Mouse (Mus musculus) G1E (cell line): Measurements from ENCODE around the gene Olfr716. TPM values are rescaled to one million over a fixed set of nuclear protein-coding genes. Genes with fewer than 3 reads are reported as not detected.
"Not testable (repeated sequence)": the region's sequence is repeated elsewhere in the genome, so short reads cannot be mapped to it uniquely, and the experiment has no call there.

Experiments
- ATAC-seq: 2 replicates; pipeline ENCODE4 v1.8.0; 2016; ENCODE audit warnings: mild to moderate bottlenecking; ENCODE audit not compliant: insufficient number of reproducible peaks, poor library complexity, low FRiP score, severe bottlenecking; ENCODE audit errors: extremely low read depth
- DNase-seq: peaks from one replicate; pipeline ENCODE4 v3.0.0; 2012; ENCODE audit warnings: low spot score
- H3K27me3 ChIP-seq: 2 replicates; pipeline ENCODE4 v1.6.1; 2012; ENCODE audit warnings: mild to moderate bottlenecking, low read length, inconsistent platforms; ENCODE audit not compliant: insufficient read depth
- H3K36me3 ChIP-seq: replicated peaks from 2 replicates; pipeline ENCODE3; 2012; ENCODE audit warnings: mild to moderate bottlenecking, inconsistent platforms
- H3K4me1 ChIP-seq: 2 replicates; pipeline ENCODE4 v1.6.1; 2012; ENCODE audit warnings: low read depth, low read length, inconsistent platforms, mixed read lengths; ENCODE audit not compliant: insufficient read depth
- H3K4me3 ChIP-seq: 2 replicates; pipeline ENCODE4 v1.5.1; 2012; ENCODE audit warnings: low read depth, mild to moderate bottlenecking, inconsistent platforms, low read length, moderate library complexity, mixed read lengths
- H3K9me3 ChIP-seq: replicated peaks from 2 replicates; pipeline ENCODE4 v1.6.1; 2012; ENCODE audit warnings: inconsistent platforms
- CTCF ChIP-seq: IDR thresholded peaks from 2 replicates; pipeline ENCODE4 v1.5.1; 2012; ENCODE audit warnings: low read depth, low read length, inconsistent platforms, mixed read lengths
- GATA1 ChIP-seq: IDR thresholded peaks from 2 replicates; pipeline ENCODE4 v1.6.1; 2012; ENCODE audit warnings: borderline replicate concordance, low read length, inconsistent platforms, mixed read lengths
- GATA2 ChIP-seq: IDR thresholded peaks from 2 replicates; pipeline ENCODE4 v1.6.1; 2012; ENCODE audit warnings: low read depth, low read length, inconsistent platforms, borderline replicate concordance
- POLR2AphosphoS5 ChIP-seq: IDR thresholded peaks from 2 replicates; pipeline ENCODE4 v1.6.1; 2012; ENCODE audit warnings: low read depth, low read length, inconsistent platforms; ENCODE audit not compliant: insufficient replicate concordance
- TAL1 ChIP-seq: conservative IDR thresholded peaks from 2 replicates; pipeline ENCODE4 v1.6.1; 2012; ENCODE audit warnings: low read depth, low read length, inconsistent platforms, mixed read lengths
- polyA plus RNA-seq: library from polyadenylated mRNA; stranded (reverse); fragments of >175 nt; gene quantifications from 2 replicates; pipeline ENCODE4 v1.2.3, GENCODE M21; 2012
- total RNA-seq, 2 experiments: library from RNA; stranded (forward) in 1 of 2; stranded (reverse) in 1 of 2; fragments of 200-1000 nt in 1 of 2; fragments of >200 nt in 1 of 2; fragmentation: Nextera tagmentation in 1 of 2; gene quantifications; 2 replicates each; pipeline ENCODE4 v1.2.3; 2014 to 2017

Olfr716 gene
- not detected in 2 replicates for total RNA-seq (2014; fragmentation: Nextera tagmentation)
- 0.05 TPM in 1 of 2 replicates, not detected in the other for total RNA-seq (2017)
- not detected in 2 replicates for polyA plus RNA-seq

DNA sequence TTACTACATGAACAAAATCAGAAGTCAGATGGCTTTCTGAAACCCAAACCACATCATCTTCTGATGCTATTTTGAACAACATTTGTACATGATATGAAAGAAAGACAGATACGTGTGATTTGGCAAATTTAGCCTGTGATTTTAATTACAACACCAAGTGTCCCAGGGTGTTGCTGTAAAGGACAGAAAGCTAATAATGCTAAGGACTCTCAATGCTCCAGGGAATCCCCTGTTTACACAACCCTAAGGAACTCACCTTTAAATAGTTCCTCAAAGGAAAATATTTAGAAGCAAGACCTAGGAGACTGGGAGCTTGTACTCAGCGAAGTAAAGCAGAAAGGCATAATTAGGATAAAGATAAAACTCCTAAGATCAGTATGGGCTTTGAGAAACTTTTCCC, at the start of gene Olfr716:
Gene Olfr716 (plus strand): TSS at position 301 of the 400 bp plus-strand sequence.
- not testable (repeated sequence) for DNase-seq, H3K9me3 ChIP-seq, H3K4me3 ChIP-seq, H3K36me3 ChIP-seq, H3K27me3 ChIP-seq, H3K4me1 ChIP-seq, ATAC-seq

DNA sequence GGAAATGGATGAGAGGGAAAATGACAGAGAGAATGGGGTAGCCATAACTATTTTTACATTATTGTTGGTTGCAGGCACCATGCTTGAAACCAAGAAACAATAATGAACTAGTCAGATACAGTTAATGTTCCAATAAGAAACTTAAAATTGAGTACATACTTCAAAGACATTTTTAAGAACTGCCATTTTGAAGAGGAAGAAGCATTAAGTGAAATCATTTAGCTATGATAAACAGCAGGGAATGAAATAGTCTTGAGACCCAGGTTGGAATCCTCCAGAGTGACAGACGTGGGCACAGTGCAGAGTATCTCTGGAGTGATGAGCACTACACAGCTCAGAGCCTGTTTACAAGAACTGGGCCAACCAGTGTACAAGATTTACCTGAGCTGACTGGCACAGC, 45.2 kb upstream of the Olfr716 start, which contains the start of gene Olfr17:
Gene Olfr17 (plus strand): TSS at position 301 of the 400 bp plus-strand sequence.
- no peaks in the 10 kb centered on the region for H3K27me3 ChIP-seq
- no peaks in the 10 kb centered on the region for H3K36me3 ChIP-seq
- H3K4me3 ChIP-seq = no peak within 1 kb of the TSS
- DNase-seq = no peak
- H3K4me1 ChIP-seq = no peaks in the 10 kb centered on the region
- ATAC-seq = no peak
- no peaks in the 10 kb centered on the region for H3K9me3 ChIP-seq
- TF ChIP-seq CTCF = no peak
- no peak for TF ChIP-seq TAL1
- no peak for TF ChIP-seq POLR2AphosphoS5
- no peak for TF ChIP-seq GATA2
- TF ChIP-seq GATA1 = no peak

DNA sequence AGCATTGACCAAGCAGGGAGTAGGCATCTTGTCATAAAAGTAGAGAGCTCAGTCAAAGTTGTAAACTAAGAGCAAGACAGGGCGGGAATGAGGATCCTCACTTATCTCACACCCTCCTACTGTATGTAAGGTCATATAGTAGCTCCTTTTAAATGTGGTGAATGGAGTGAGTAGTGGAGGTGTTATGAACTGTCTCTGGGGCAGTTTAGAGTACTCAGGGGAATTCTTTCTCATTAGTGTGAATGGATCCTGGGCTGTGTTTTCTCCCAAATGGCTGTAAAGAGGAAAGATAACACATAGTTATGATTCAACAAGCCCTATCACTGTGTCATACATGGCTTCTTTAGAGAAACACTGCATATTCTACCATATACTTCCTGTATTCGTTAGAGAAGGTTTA, 27.9 kb upstream of the Olfr716 start, which contains the start of gene Olfr715b:
Gene Olfr715b (minus strand): TSS at position 101 of the 400 bp plus-strand sequence.
- not testable (repeated sequence) for ATAC-seq, H3K27me3 ChIP-seq, H3K9me3 ChIP-seq, H3K4me3 ChIP-seq, H3K4me1 ChIP-seq, H3K36me3 ChIP-seq, DNase-seq

DNA sequence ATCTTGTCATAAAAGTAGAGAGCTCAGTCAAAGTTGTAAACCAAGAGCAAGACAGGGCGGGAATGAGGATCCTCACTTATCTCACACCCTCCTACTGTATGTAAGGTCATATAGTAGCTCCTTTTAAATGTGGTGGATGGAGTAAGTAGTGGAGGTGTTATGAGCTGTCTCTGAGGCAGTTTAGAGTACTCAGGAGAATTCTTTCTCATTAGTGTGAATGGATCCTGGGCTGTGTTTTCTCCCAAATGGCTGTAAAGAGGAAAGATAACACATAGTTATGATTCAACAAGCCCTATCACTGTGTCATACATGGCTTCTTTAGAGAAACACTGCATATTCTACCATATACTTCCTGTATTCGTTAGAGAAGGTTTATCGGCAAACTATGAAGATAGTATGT, 7.1 kb upstream of the Olfr716 start, which contains the start of gene Olfr715:
Gene Olfr715 (minus strand): TSS at position 101 of the 400 bp plus-strand sequence.
- not testable (repeated sequence) for H3K9me3 ChIP-seq, H3K36me3 ChIP-seq, DNase-seq, H3K4me3 ChIP-seq, H3K4me1 ChIP-seq, ATAC-seq, H3K27me3 ChIP-seq

DNA sequence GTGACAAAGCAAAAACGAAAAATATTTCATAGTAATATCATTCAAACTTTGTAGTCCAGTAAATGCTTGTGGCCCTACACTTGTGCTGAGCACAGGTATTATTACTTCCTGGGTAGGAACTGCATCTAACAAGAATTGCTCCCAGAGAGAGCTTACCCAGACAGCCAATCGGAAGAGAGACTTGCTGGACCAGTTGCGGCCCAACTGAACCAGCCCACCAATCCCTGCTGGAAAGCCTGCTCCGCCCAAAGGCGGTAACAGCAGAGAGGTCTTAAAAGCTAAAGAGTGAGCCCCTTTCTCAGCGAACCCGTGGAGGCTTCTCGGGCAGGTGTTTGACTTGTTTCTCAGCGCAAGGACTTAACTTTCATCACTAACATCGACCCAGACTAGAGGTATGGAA, 28.6 kb downstream of the Olfr716 start, which contains the start of gene Nlrp14:
Gene Nlrp14 (plus strand): TSS at position 301 of the 400 bp plus-strand sequence.
- Histone ChIP-seq H3K27me3 (no peaks in the 10 kb centered on the region), H3K36me3 (no peaks in the 10 kb centered on the region), H3K9me3 (no peaks in the 10 kb centered on the region), H3K4me1 (no peaks in the 10 kb centered on the region), H3K4me3 (no peak within 1 kb of the TSS)
- DNase-seq (no peak), ATAC-seq (no peak)
- TF ChIP-seq CTCF (no peak), TAL1 (no peak), POLR2AphosphoS5 (no peak), GATA2 (no peak), GATA1 (no peak)

DNA sequence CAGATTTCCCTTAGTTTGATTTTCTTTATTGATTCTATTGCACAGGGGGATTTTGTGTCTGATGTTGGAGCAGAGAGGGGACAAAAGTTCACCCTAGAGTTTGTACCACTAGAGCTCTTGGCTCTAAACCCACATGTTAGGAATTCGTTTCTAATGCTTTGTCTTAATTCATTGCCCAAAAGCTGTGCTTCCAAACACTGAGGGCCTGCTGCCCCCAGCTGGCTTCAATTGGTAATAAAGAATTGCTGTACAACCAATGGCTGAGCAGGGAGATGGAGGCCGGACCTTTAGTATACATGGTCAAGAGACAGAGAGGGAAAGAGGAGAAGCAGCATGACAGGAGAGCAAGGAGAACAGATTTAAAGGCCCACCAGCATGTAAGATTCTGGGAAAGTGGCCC, 42.3 kb downstream of the Olfr716 start:
- ATAC-seq (no peak), DNase-seq (no peak)
- no peaks in the 10 kb centered on the region for H3K9me3 ChIP-seq

More for the DNA sequence above, 42.3 kb downstream of the Olfr716 start:
- Histone ChIP-seq H3K4me3 (no peak overlapping the region), H3K27me3 (no peaks in the 10 kb centered on the region), H3K36me3 (no peaks in the 10 kb centered on the region), H3K4me1 (no peaks in the 10 kb centered on the region)
- TF ChIP-seq TAL1 (no peak), POLR2AphosphoS5 (no peak), GATA1 (no peak), GATA2 (no peak), CTCF (no peak)

Other genes starting within 250 kb of the Olfr716 start
- not detected in 2 replicates for gene Olfr707, start 237.1 kb upstream of the Olfr716 start, total RNA-seq (2014; fragmentation: Nextera tagmentation)
- gene Olfr707, start 237.1 kb upstream of the Olfr716 start, total RNA-seq (2017) = not detected in 2 replicates
- not detected in 2 replicates for gene Olfr707, start 237.1 kb upstream of the Olfr716 start, polyA plus RNA-seq
- not detected in 2 replicates for gene Olfr1532-ps1, start 230.3 kb upstream of the Olfr716 start, total RNA-seq (2014; fragmentation: Nextera tagmentation)
- not detected in 2 replicates for gene Olfr1532-ps1, start 230.3 kb upstream of the Olfr716 start, total RNA-seq (2017)
- not detected in 2 replicates for gene Olfr1532-ps1, start 230.3 kb upstream of the Olfr716 start, polyA plus RNA-seq
- not detected in 2 replicates for gene Olfr709-ps1, start 206.1 kb upstream of the Olfr716 start, total RNA-seq (2014; fragmentation: Nextera tagmentation)
- 0.05 and 0.06 TPM in 2 replicates for gene Olfr709-ps1, start 206.1 kb upstream of the Olfr716 start, total RNA-seq (2017)
- gene Olfr709-ps1, start 206.1 kb upstream of the Olfr716 start, polyA plus RNA-seq = not detected in 2 replicates
- gene Olfr710, start 190.0 kb upstream of the Olfr716 start, total RNA-seq (2014; fragmentation: Nextera tagmentation) = not detected in 2 replicates
- not detected in 2 replicates for gene Olfr710, start 190.0 kb upstream of the Olfr716 start, total RNA-seq (2017)
- not detected in 2 replicates for gene Olfr710, start 190.0 kb upstream of the Olfr716 start, polyA plus RNA-seq
- gene Olfr6, start 174.4 kb upstream of the Olfr716 start, total RNA-seq (2014; fragmentation: Nextera tagmentation) = not detected in 2 replicates
- gene Olfr6, start 174.4 kb upstream of the Olfr716 start, total RNA-seq (2017) = 0.12 and 0.22 TPM in 2 replicates
- not detected in 2 replicates for gene Olfr6, start 174.4 kb upstream of the Olfr716 start, polyA plus RNA-seq
- gene Olfr711, start 162.9 kb upstream of the Olfr716 start, total RNA-seq (2014; fragmentation: Nextera tagmentation) = not detected in 2 replicates
- under 0.01 and 0.11 TPM in 2 replicates for gene Olfr711, start 162.9 kb upstream of the Olfr716 start, total RNA-seq (2017)
- not detected in 2 replicates for gene Olfr711, start 162.9 kb upstream of the Olfr716 start, polyA plus RNA-seq
- gene Olfr2, start 132.3 kb upstream of the Olfr716 start, total RNA-seq (2014; fragmentation: Nextera tagmentation) = not detected in 2 replicates
- 0.06 TPM in 1 of 2 replicates, not detected in the other for gene Olfr2, start 132.3 kb upstream of the Olfr716 start, total RNA-seq (2017)
- gene Olfr2, start 132.3 kb upstream of the Olfr716 start, polyA plus RNA-seq = not detected in 2 replicates
- not detected in 2 replicates for gene Olfr713, start 107.2 kb upstream of the Olfr716 start, total RNA-seq (2014; fragmentation: Nextera tagmentation)
- gene Olfr713, start 107.2 kb upstream of the Olfr716 start, total RNA-seq (2017) = 0.05 and 0.12 TPM in 2 replicates
- gene Olfr713, start 107.2 kb upstream of the Olfr716 start, polyA plus RNA-seq = not detected in 2 replicates
- gene Olfr714, start 67.3 kb upstream of the Olfr716 start, total RNA-seq (2014; fragmentation: Nextera tagmentation) = not detected in 2 replicates
- gene Olfr714, start 67.3 kb upstream of the Olfr716 start, total RNA-seq (2017) = 0.11 and 0.46 TPM in 2 replicates
- not detected in 2 replicates for gene Olfr714, start 67.3 kb upstream of the Olfr716 start, polyA plus RNA-seq
- gene Olfr17, start 45.1 kb upstream of the Olfr716 start, total RNA-seq (2014; fragmentation: Nextera tagmentation) = not detected in 2 replicates
- 0.06 and 0.11 TPM in 2 replicates for gene Olfr17, start 45.1 kb upstream of the Olfr716 start, total RNA-seq (2017)
- not detected in 2 replicates for gene Olfr17, start 45.1 kb upstream of the Olfr716 start, polyA plus RNA-seq
- not detected in 2 replicates for gene Olfr715b, start 28.0 kb upstream of the Olfr716 start, total RNA-seq (2014; fragmentation: Nextera tagmentation)
- 0.12 TPM in 1 of 2 replicates, not detected in the other for gene Olfr715b, start 28.0 kb upstream of the Olfr716 start, total RNA-seq (2017)
- gene Olfr715b, start 28.0 kb upstream of the Olfr716 start, polyA plus RNA-seq = not detected in 2 replicates
- not detected in 2 replicates for gene Olfr715, start 7.2 kb upstream of the Olfr716 start, total RNA-seq (2014; fragmentation: Nextera tagmentation)
- not detected in 2 replicates for gene Olfr715, start 7.2 kb upstream of the Olfr716 start, total RNA-seq (2017)
- gene Olfr715, start 7.2 kb upstream of the Olfr716 start, polyA plus RNA-seq = not detected in 2 replicates
- not detected in 2 replicates for gene Nlrp14, start 28.7 kb downstream of the Olfr716 start, total RNA-seq (2014; fragmentation: Nextera tagmentation)
- 0.05 and 0.17 TPM in 2 replicates for gene Nlrp14, start 28.7 kb downstream of the Olfr716 start, total RNA-seq (2017)
- not detected in 2 replicates for gene Nlrp14, start 28.7 kb downstream of the Olfr716 start, polyA plus RNA-seq
- not detected in 2 replicates for gene Rbmxl2, start 71.1 kb downstream of the Olfr716 start, total RNA-seq (2014; fragmentation: Nextera tagmentation)
- gene Rbmxl2, start 71.1 kb downstream of the Olfr716 start, total RNA-seq (2017) = not detected in 2 replicates
- gene Rbmxl2, start 71.1 kb downstream of the Olfr716 start, polyA plus RNA-seq = not detected in 2 replicates
- not detected in 2 replicates for gene Syt9, start 232.4 kb downstream of the Olfr716 start, total RNA-seq (2014; fragmentation: Nextera tagmentation)
- gene Syt9, start 232.4 kb downstream of the Olfr716 start, total RNA-seq (2017) = 0.05 TPM in 1 of 2 replicates, not detected in the other
- gene Syt9, start 232.4 kb downstream of the Olfr716 start, polyA plus RNA-seq = not detected in 2 replicates